Mouse (Mus musculus): ENCODE measurements around the gene Rb1. TPM values are rescaled to one million over a fixed set of nuclear protein-coding genes. Genes with fewer than 3 reads are reported as not detected.

Rb1 gene
- polyA plus RNA-seq, 1 experiment from 2014 or later: 37.3 TPM

- Histone ChIP-seq H3K4me1 (replicated peaks; ENCODE audit: control insufficient read depth, insufficient read depth, low read length) (0 out of 2 replicates have a peak, but pooled peaks cover 5% of the 10 kb centered on the region), H3K4me3 (ENCODE audit: low read depth, low read length) (peak overlapping the region; percentile 92), H3K9ac (ENCODE audit: low read length) (peak overlapping the region; percentile 84), H3K36me3 (ENCODE audit: control insufficient read depth, insufficient read depth, low read length) (no peaks in the 10 kb centered on the region), H3K27ac (ENCODE audit: low read depth, low read length) (peak overlapping the region; percentile 85), H3K4me2 (ENCODE audit: low read depth, low read length, severe bottlenecking) (peak overlapping the region; percentile 75), H3K27me3 (ENCODE audit: control insufficient read depth, insufficient read depth, low read length) (no peaks in the 10 kb centered on the region), H3K9me3 (ENCODE audit: control insufficient read depth, low read length) (no peaks in the 10 kb centered on the region)
- 6% methylated on average over 8 of the region's 8 CpGs for WGBS
- no peak for ATAC-seq (replicated peaks; ENCODE audit: low FRiP score)
- no peak for DNase-seq (ENCODE audit: low spot score)
These were observed 889 bp upstream of the Rb1 start for GRCm38 (mm10) chr14:73326511-73326910.

DNA sequence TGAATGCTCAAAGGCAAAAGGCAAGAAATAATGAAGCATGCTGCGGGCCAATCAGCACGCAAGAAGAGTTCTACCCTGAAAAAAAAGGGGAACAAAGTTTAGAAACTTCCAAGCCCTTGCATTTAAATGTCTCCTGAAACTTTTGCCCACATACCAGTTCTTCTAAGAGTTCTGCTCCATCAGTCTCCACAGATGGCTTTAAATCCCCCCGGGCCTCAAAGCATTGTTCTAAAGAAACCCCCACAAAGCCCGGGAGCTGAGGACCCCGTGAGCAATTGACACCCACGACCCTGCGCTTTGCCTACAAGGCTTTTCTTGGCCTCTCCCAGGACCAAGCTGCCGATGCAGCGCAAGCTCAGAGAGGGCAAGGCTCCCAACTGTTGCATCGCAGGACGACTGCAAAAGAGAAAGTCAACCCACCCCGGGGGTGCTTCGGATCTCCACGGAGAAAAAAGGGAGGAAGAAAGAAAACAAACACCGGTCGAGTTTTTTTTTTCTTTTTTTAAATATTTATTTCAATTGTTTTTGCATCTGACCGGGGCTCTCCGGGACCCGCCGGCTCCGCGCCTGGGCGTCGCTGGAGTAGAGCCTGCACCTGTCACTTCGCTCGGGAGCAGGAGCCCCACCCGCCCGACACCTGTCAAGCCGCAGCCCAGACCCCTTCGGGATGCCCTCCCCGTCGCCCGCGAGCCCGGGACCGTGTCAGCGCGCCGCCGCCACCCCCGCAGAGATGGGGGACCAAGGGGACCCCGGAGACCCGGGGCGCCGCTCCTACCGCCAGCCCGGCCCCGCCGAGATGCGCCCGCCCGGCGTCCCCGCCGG lies 777 bp downstream of the Rb1 start:
- Histone ChIP-seq H3K4me1 (replicated peaks; ENCODE audit: control insufficient read depth, insufficient read depth, low read length) (0 out of 2 replicates have a peak, but pooled peaks cover 5% of the 10 kb centered on the region), H3K36me3 (ENCODE audit: control insufficient read depth, insufficient read depth, low read length) (no peaks in the 10 kb centered on the region; the same call in 1 of the 2 replicates), H3K27ac (ENCODE audit: low read depth, low read length) (peak overlapping the region; percentile 85), H3K9me3 (ENCODE audit: control insufficient read depth, low read length) (no peaks in the 10 kb centered on the region), H3K27me3 (ENCODE audit: control insufficient read depth, insufficient read depth, low read length) (no peaks in the 10 kb centered on the region), H3K4me2 (ENCODE audit: low read depth, low read length, severe bottlenecking) (peak overlapping the region; percentile 75), H3K9ac (ENCODE audit: low read length) (peak overlapping the region; percentile 84), H3K4me3 (ENCODE audit: low read depth, low read length) (peak overlapping the region; percentile 92)
- peak; percentile 70 for DNase-seq (ENCODE audit: low spot score)
- ATAC-seq (replicated peaks; ENCODE audit: low FRiP score): peak; percentile 62
- WGBS: 2% methylated on average over 45 of the region's 55 CpGs

GRCm38 (mm10) chr14:73323965-73324364 lies 1.7 kb downstream of the Rb1 start:
- no peak for ATAC-seq (replicated peaks; ENCODE audit: low FRiP score)
- Histone ChIP-seq H3K9me3 (ENCODE audit: control insufficient read depth, low read length) (no peaks in the 10 kb centered on the region), H3K36me3 (ENCODE audit: control insufficient read depth, insufficient read depth, low read length) (no peaks in the 10 kb centered on the region; the same call in 1 of the 2 replicates), H3K4me3 (ENCODE audit: low read depth, low read length) (peak overlapping the region; percentile 92; the same call in 1 of the 2 replicates), H3K4me1 (replicated peaks; ENCODE audit: control insufficient read depth, insufficient read depth, low read length) (0 out of 2 replicates have a peak, but pooled peaks cover 5% of the 10 kb centered on the region), H3K4me2 (ENCODE audit: low read depth, low read length, severe bottlenecking) (peak overlapping the region; percentile 75; the same call in 1 of the 2 replicates), H3K9ac (ENCODE audit: low read length) (no peak overlapping the region), H3K27me3 (ENCODE audit: control insufficient read depth, insufficient read depth, low read length) (no peaks in the 10 kb centered on the region), H3K27ac (ENCODE audit: low read depth, low read length) (no peak overlapping the region)
- WGBS: 46% methylated on average over 2 of the region's 2 CpGs
- DNase-seq (ENCODE audit: low spot score): no peak

- H3K4me3 ChIP-seq (ENCODE audit: low read depth, low read length): no peak overlapping the region
These were observed 3.5 kb downstream of the Rb1 start for GRCm38 (mm10) chr14:73322142-73322541.

DNA sequence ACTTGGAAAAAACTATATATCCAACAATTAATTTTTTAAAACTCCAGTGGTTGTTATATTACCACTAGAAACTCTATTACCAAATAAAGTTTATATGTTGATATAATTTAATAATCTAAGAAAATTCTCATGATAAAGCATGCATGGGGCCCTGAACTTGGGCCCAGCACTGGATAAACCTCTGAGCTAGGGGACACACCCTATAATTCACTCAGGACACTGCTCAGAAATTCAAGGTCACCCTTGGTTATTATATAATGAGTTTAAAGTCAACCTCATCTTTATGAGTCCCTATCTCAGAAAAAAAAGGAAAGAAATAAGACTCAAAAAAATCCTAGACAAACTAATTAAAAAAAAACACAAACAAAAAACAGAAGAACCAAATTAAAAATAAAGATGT lies 8.7 kb downstream of the Rb1 start:
- no peak overlapping the region for H3K9ac ChIP-seq (ENCODE audit: low read length)
- no peak overlapping the region for H3K4me3 ChIP-seq (ENCODE audit: low read depth, low read length)
- no peaks in the 10 kb centered on the region for H3K27me3 ChIP-seq (ENCODE audit: control insufficient read depth, insufficient read depth, low read length)
- H3K9me3 ChIP-seq (ENCODE audit: control insufficient read depth, low read length): no peaks in the 10 kb centered on the region
- H3K4me2 ChIP-seq (ENCODE audit: low read depth, low read length, severe bottlenecking): no peak overlapping the region
- H3K36me3 ChIP-seq (ENCODE audit: control insufficient read depth, insufficient read depth, low read length): no peaks in the 10 kb centered on the region; the same call in 1 of the 2 replicates
- no peak for ATAC-seq (replicated peaks; ENCODE audit: low FRiP score)
- no peak for DNase-seq (ENCODE audit: low spot score)
- no peak overlapping the region for H3K27ac ChIP-seq (ENCODE audit: low read depth, low read length)
- H3K4me1 ChIP-seq (replicated peaks; ENCODE audit: control insufficient read depth, insufficient read depth, low read length): no peaks in the 10 kb centered on the region

More at GRCm38 (mm10) chr14:73322142-73322541, 3.5 kb downstream of the Rb1 start:
- Histone ChIP-seq H3K9ac (ENCODE audit: low read length) (no peak overlapping the region), H3K4me2 (ENCODE audit: low read depth, low read length, severe bottlenecking) (no peak overlapping the region), H3K9me3 (ENCODE audit: control insufficient read depth, low read length) (no peaks in the 10 kb centered on the region), H3K27me3 (ENCODE audit: control insufficient read depth, insufficient read depth, low read length) (no peaks in the 10 kb centered on the region), H3K4me1 (replicated peaks; ENCODE audit: control insufficient read depth, insufficient read depth, low read length) (0 out of 2 replicates have a peak, but pooled peaks cover 5% of the 10 kb centered on the region), H3K27ac (ENCODE audit: low read depth, low read length) (no peak overlapping the region), H3K36me3 (ENCODE audit: control insufficient read depth, insufficient read depth, low read length) (no peaks in the 10 kb centered on the region; the same call in 1 of the 2 replicates)
- DNase-seq (ENCODE audit: low spot score) (no peak), ATAC-seq (replicated peaks; ENCODE audit: low FRiP score) (no peak)
- WGBS: 95% methylated on average over 3 of the region's 3 CpGs

DNA sequence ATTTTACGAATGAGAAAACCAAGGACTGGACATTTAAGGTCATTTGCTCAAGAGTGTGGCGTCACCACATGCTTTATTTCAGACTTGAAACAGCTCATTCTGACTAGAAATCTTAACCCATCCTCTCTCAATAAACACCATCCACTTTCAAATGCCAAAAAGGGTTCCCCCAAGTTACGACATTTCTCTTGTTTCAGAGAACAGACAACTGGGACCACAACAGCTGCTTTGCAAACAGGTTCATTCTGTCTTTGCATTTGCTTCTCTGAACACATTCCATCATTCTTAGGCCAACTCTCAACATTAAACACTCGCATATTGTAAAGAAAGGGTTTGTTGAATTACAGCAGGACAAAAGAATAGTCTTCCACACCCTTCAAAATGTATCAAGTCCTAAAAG lies 11.8 kb downstream of the Rb1 start:
- DNase-seq (ENCODE audit: low spot score): no peak
- H3K4me2 ChIP-seq (ENCODE audit: low read depth, low read length, severe bottlenecking): no peak overlapping the region
- no peak overlapping the region for H3K9ac ChIP-seq (ENCODE audit: low read length)
- no peak overlapping the region for H3K4me3 ChIP-seq (ENCODE audit: low read depth, low read length)
- H3K36me3 ChIP-seq (ENCODE audit: control insufficient read depth, insufficient read depth, low read length): no peaks in the 10 kb centered on the region
- H3K27ac ChIP-seq (ENCODE audit: low read depth, low read length): no peak overlapping the region
- H3K4me1 ChIP-seq (replicated peaks; ENCODE audit: control insufficient read depth, insufficient read depth, low read length): no peaks in the 10 kb centered on the region
- no peaks in the 10 kb centered on the region for H3K9me3 ChIP-seq (ENCODE audit: control insufficient read depth, low read length)
- ATAC-seq (replicated peaks; ENCODE audit: low FRiP score): no peak
- H3K27me3 ChIP-seq (ENCODE audit: control insufficient read depth, insufficient read depth, low read length): no peaks in the 10 kb centered on the region
- 87% methylated on average over 4 of the region's 4 CpGs for WGBS

DNA sequence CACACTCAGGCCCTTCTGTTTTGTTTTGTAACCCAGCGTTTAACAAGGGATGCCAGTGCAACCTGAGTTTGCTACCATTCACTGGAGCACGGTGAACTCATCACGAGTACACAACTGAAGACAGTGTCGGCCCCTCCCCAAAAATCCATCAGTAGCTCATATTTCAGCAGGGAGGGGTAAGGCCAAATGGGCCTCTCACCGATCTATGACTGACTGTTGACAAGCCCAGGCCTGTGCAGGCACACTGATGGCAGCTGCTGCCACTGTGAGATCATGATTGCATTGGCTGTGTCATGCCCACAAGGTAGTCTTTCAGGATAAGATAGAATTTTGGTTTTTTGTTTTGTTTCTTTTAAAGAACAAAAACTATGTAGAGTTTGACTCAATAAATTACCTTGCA lies 12.2 kb downstream of the Rb1 start:
- DNase-seq (ENCODE audit: low spot score): no peak
- no peak for ATAC-seq (replicated peaks; ENCODE audit: low FRiP score)
- no peak overlapping the region for H3K27ac ChIP-seq (ENCODE audit: low read depth, low read length)
- H3K9me3 ChIP-seq (ENCODE audit: control insufficient read depth, low read length): no peaks in the 10 kb centered on the region
- H3K36me3 ChIP-seq (ENCODE audit: control insufficient read depth, insufficient read depth, low read length): no peaks in the 10 kb centered on the region
- H3K4me1 ChIP-seq (replicated peaks; ENCODE audit: control insufficient read depth, insufficient read depth, low read length): no peaks in the 10 kb centered on the region
- H3K4me3 ChIP-seq (ENCODE audit: low read depth, low read length): no peak overlapping the region
- no peak overlapping the region for H3K9ac ChIP-seq (ENCODE audit: low read length)
- 83% methylated on average over 5 of the region's 5 CpGs for WGBS
- no peaks in the 10 kb centered on the region for H3K27me3 ChIP-seq (ENCODE audit: control insufficient read depth, insufficient read depth, low read length)
- H3K4me2 ChIP-seq (ENCODE audit: low read depth, low read length, severe bottlenecking): no peak overlapping the region

- Histone ChIP-seq H3K9me3 (ENCODE audit: control insufficient read depth, low read length) (no peaks in the 10 kb centered on the region), H3K4me1 (replicated peaks; ENCODE audit: control insufficient read depth, insufficient read depth, low read length) (no peaks in the 10 kb centered on the region), H3K4me2 (ENCODE audit: low read depth, low read length, severe bottlenecking) (no peak overlapping the region), H3K27ac (ENCODE audit: low read depth, low read length) (no peak overlapping the region), H3K4me3 (ENCODE audit: low read depth, low read length) (no peak overlapping the region), H3K27me3 (ENCODE audit: control insufficient read depth, insufficient read depth, low read length) (no peaks in the 10 kb centered on the region), H3K36me3 (ENCODE audit: control insufficient read depth, insufficient read depth, low read length) (no peaks in the 10 kb centered on the region), H3K9ac (ENCODE audit: low read length) (no peak overlapping the region)
- DNase-seq (ENCODE audit: low spot score) (no peak), ATAC-seq (replicated peaks; ENCODE audit: low FRiP score) (no peak)
- WGBS: 80% methylated on average over 5 of the region's 5 CpGs
These were observed 12.7 kb downstream of the Rb1 start for GRCm38 (mm10) chr14:73312909-73313308.

Data from forebrain, embryonic 11.5 days (tissue).